Mouse (Mus musculus) intestine, postnatal 0 days (tissue): ENCODE measurements around the gene Krt81. TPM values are rescaled to one million over a fixed set of nuclear protein-coding genes. Genes with fewer than 3 reads are reported as not detected.

Experiments used
- ATAC-seq: fragments of 200-750 bp; cut with Nextera tagmentation; 2 replicates; pipeline ENCODE4 v1.8.0; 2017; ENCODE audit warnings: mild to moderate bottlenecking, moderate TSS enrichment, moderate library complexity
- H3K27ac ChIP-seq: fragments of 300-500 bp; sonication (generic); 2 replicates; pipeline ENCODE4 v1.5.1; 2014; ENCODE audit warnings: mild to moderate bottlenecking, low read depth, low read length, moderate library complexity
- H3K27me3 ChIP-seq: fragments of 300-500 bp; sonication (generic); replicated peaks from 2 replicates; pipeline ENCODE4 v1.6.1; 2014; ENCODE audit warnings: low read length, mixed read lengths; ENCODE audit not compliant: control insufficient read depth, insufficient read depth
- H3K36me3 ChIP-seq: fragments of 300-500 bp; sonication (generic); 2 replicates; pipeline ENCODE4 v1.6.1; 2014; ENCODE audit warnings: mild to moderate bottlenecking, moderate library complexity; ENCODE audit not compliant: control insufficient read depth, insufficient read depth
- H3K4me1 ChIP-seq: fragments of 300-500 bp; sonication (generic); replicated peaks from 2 replicates; pipeline ENCODE4 v1.6.1; 2014; ENCODE audit warnings: antibody characterized with exemption, low read length, mixed read lengths; ENCODE audit not compliant: control insufficient read depth, insufficient read depth
- H3K4me2 ChIP-seq: fragments of 300-500 bp; sonication (generic); replicated peaks from 2 replicates; pipeline ENCODE4 v1.6.1; 2014; ENCODE audit warnings: low read depth, mild to moderate bottlenecking, moderate library complexity
- H3K4me3 ChIP-seq: fragments of 300-500 bp; sonication (generic); 2 replicates; pipeline ENCODE4 v1.5.1; 2014; ENCODE audit warnings: low read depth, low read length
- H3K9ac ChIP-seq: fragments of 300-500 bp; sonication (generic); 2 replicates; pipeline ENCODE4 v1.6.1; 2014; ENCODE audit warnings: mild to moderate bottlenecking, low read depth, low read length
- H3K9me3 ChIP-seq: fragments of 300-500 bp; sonication (generic); 2 replicates; pipeline ENCODE4 v1.6.1; 2016; ENCODE audit warnings: mixed run types; ENCODE audit not compliant: control insufficient read depth
- CTCF ChIP-seq: sonication (generic); IDR thresholded peaks from 2 replicates; pipeline ENCODE4 v1.5.1; 2016; ENCODE audit warnings: low read depth, mild to moderate bottlenecking, control low read depth, antibody characterized with exemption, moderate library complexity
- WGBS: fragments of 180-500 bp; shearing (Covaris S2); extraction: QIAGEN DNeasy Blood & Tissue Kit; methylation state at CpG from one replicate; pipeline ENCODE4 v1.1.7; 2014; 5-methylcytosine and 5-hydroxymethylcytosine counted together
- polyA plus RNA-seq: library from polyadenylated mRNA; unstranded; fragments of >200 nt; fragmentation: Nextera tagmentation; extraction: Ambion mirVana; gene quantifications from 2 replicates; pipeline ENCODE4 v1.2.1, GENCODE M21; 2015

Gene Krt81
- polyA plus RNA-seq, 1 experiment from 2014 or later = not detected

DNA sequence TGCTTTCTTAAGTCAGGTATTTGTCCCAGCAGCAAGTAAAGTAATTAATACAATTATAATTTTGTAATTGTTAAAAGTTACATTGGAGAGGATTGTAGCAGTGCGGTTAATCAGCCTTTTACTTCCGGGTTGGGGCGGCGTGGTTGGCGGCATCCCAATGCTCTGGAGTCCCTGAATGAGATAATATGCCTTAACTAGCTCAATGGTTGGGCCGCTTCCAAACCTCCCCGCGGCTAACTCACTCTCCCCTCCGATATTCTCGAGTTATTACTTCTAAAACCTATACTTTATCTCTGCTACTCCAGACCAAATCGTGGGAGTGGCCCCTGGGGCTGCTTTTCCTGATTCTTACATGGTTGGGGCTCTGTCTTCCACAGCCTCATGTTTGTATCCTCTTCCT is 17.0 kb downstream of the Krt81 start:
- Histone ChIP-seq H3K9ac (no peak overlapping the region), H3K36me3 (no peaks in the 10 kb centered on the region), H3K27me3 (no peaks in the 10 kb centered on the region), H3K4me3 (no peak overlapping the region), H3K4me1 (no peaks in the 10 kb centered on the region), H3K27ac (no peak overlapping the region), H3K4me2 (no peak overlapping the region), H3K9me3 (no peaks in the 10 kb centered on the region)
- no peak for ATAC-seq
- TF ChIP-seq CTCF = no peak
- WGBS = 69% methylated on average over 11 of the region's 11 CpGs

DNA sequence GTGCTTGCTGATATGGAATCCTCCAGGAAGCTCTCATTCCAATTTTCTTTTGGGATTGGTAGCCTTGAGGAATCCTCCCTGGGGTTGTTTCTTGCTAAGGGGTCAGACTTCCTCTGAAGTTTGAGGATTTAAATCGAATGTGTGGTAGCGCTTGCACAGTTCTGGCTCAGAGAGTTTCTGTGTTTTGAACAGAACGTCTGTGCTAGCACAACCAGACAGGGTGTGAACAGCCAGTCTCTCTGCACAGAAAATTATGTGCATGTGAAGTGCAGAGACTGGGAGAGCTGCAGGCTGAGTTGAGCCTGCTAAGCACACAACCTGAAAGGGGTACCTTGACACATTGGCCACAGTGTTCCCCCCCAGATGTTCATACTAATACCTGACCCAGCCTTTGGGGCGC is 22.7 kb downstream of the Krt81 start:
- Histone ChIP-seq H3K9ac (no peak overlapping the region), H3K36me3 (no peaks in the 10 kb centered on the region), H3K27ac (no peak overlapping the region), H3K4me3 (no peak overlapping the region), H3K4me2 (no peak overlapping the region), H3K27me3 (peaks cover 18% of the 10 kb centered on the region), H3K4me1 (no peaks in the 10 kb centered on the region), H3K9me3 (no peaks in the 10 kb centered on the region)
- no peak for ATAC-seq
- TF ChIP-seq CTCF = no peak
- 68% methylated on average over 4 of the region's 4 CpGs for WGBS

DNA sequence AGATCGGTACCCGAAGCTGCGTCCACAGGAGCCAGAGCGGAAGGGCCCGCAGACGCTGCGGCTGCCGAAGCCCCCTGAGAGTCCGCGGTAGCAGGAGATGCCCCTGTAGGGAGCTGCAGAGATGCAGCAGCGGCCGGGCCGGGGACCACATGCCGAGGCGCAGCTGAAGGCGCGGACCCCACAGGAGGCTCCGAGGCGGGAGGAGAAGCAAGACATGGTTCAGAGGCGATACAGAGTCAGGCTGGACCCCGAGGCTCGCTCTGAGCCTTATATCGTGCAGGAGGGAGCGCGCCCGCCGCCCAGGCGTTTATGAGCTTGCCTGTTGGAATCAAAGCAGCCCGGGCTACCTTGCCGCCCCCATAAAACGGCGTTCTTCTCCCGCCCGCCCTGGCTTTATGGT is 25.0 kb downstream of the Krt81 start, which contains the start of gene Krt87:
Krt87 (minus strand) TSS at position 250 of the 400 bp plus-strand sequence.
- TF ChIP-seq CTCF = no peak
- no peaks in the 10 kb centered on the region for H3K4me1 ChIP-seq
- peaks cover 18% of the 10 kb centered on the region for H3K27me3 ChIP-seq
- no peak within 1 kb of the TSS for H3K27ac ChIP-seq
- no peaks in the 10 kb centered on the region for H3K36me3 ChIP-seq
- H3K9ac ChIP-seq = no peak within 1 kb of the TSS
- no peaks in the 10 kb centered on the region for H3K9me3 ChIP-seq
- peak within 1 kb of the TSS; percentile 35; the same call in 1 of the 2 replicates for H3K4me2 ChIP-seq
- ATAC-seq = no peak
- WGBS = 4% methylated on average over 34 of the region's 34 CpGs
- H3K4me3 ChIP-seq = peak within 1 kb of the TSS; percentile 18; the same call in 1 of the 2 replicates

DNA sequence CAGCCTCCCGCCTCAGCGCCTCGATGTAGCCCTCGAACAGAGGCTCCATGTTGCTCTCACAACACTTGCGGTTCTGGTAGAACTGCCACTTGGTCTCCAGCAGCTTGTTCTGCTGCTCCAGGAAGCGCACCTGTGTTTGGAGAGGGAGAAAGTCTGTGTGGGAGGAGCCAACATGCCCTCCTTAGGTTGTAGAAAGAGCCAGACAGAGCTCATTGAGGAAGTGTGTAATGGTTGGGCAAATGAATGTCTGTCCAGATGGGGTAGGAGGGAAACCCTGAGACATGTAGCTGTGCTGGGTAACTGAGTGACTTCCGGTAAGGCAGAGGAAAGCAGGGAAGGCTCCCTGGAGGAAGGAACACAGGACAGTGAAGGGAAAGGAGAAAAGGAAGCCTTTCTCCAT is 26.9 kb downstream of the Krt81 start:
- H3K4me2 ChIP-seq = no peak overlapping the region
- H3K4me1 ChIP-seq = no peaks in the 10 kb centered on the region
- H3K36me3 ChIP-seq = no peaks in the 10 kb centered on the region
- peaks cover 18% of the 10 kb centered on the region for H3K27me3 ChIP-seq
- no peak overlapping the region for H3K9ac ChIP-seq
- no peak for TF ChIP-seq CTCF
- 73% methylated on average over 7 of the region's 7 CpGs for WGBS
- no peaks in the 10 kb centered on the region for H3K9me3 ChIP-seq
- H3K4me3 ChIP-seq = no peak overlapping the region
- H3K27ac ChIP-seq = no peak overlapping the region
- ATAC-seq = peak; percentile 52

DNA sequence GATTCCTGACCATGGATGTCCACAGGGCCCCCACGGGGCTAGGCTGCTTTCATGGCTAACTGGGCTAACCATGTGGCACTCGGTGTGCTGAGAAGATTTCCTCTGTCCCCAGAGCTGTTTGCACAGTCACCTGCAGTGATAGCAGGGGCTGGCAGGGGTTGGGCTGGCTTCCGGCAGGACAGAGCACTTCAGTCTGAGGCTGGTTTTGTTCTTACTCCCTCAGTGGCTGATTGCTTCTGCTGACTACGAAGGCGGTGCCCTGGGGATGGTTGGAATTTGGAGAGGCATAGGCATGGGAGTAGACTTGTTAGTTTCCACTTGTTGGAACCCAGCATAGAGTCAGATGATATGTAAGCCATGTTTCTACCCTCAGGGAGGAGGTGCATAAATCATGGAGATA is 38.6 kb downstream of the Krt81 start:
- no peaks in the 10 kb centered on the region for H3K27me3 ChIP-seq
- ATAC-seq = no peak; the same call in 1 of the 2 replicates
- H3K4me2 ChIP-seq = no peak overlapping the region
- H3K9ac ChIP-seq = no peak overlapping the region
- TF ChIP-seq CTCF = no peak
- peaks cover 25% of the 10 kb centered on the region; the same call in 1 of the 2 replicates for H3K36me3 ChIP-seq
- H3K27ac ChIP-seq = no peak overlapping the region
- no peaks in the 10 kb centered on the region for H3K9me3 ChIP-seq
- no peak overlapping the region for H3K4me3 ChIP-seq
- no peaks in the 10 kb centered on the region for H3K4me1 ChIP-seq
- WGBS = 18% methylated on average over 5 of the region's 5 CpGs

DNA sequence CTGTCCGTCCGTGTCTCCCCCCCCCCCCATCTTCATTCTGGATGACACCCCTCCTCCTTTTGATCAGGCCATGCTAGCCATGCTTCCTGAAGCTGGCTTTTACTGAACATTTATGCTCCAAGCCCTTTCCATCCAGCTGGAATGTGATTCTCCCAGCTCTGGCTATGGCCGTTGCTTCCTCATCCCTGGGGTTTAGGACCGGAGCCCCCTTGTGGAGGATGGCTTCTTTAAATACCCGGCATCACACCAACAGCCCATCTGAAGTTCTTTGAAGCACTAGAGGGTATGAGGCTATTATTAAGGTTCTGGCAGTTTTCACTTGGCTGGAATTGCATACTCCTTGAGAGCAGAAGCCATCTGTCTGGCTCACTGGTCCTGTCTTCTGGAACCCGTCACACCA is 42.6 kb downstream of the Krt81 start:
- Histone ChIP-seq H3K27me3 (no peaks in the 10 kb centered on the region), H3K4me2 (no peak overlapping the region), H3K36me3 (peaks cover 25% of the 10 kb centered on the region; the same call in 1 of the 2 replicates), H3K9me3 (no peaks in the 10 kb centered on the region), H3K4me1 (no peaks in the 10 kb centered on the region), H3K4me3 (no peak overlapping the region), H3K9ac (no peak overlapping the region), H3K27ac (no peak overlapping the region)
- 39% methylated on average over 4 of the region's 6 CpGs for WGBS
- TF ChIP-seq CTCF = peak; percentile 64
- no peak for ATAC-seq

DNA sequence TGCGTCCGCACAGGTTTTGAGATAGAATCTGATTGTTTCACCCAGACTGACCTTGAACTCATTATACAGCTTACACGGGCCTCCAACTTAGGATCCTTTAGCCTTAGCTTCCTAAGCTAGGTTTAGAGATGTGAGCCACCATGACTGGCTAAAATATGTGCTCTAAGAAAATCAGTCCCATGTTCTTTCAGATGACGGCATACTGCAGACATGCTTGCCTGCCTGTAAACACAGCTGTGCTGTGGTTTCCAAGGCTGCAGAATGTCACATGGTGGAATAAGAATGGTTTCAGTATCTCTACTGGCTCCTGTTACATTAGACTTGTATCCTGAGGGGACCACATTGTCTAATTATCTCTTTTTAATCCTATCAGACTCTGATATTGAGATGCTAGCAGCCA is 44.6 kb downstream of the Krt81 start:
- H3K27ac ChIP-seq = no peak overlapping the region
- 73% methylated on average over 4 of the region's 4 CpGs for WGBS
- H3K4me1 ChIP-seq = no peaks in the 10 kb centered on the region
- no peaks in the 10 kb centered on the region for H3K27me3 ChIP-seq
- no peak overlapping the region for H3K9ac ChIP-seq
- H3K36me3 ChIP-seq = peaks cover 25% of the 10 kb centered on the region; the same call in 1 of the 2 replicates
- ATAC-seq = no peak
- no peak overlapping the region for H3K4me3 ChIP-seq
- no peaks in the 10 kb centered on the region for H3K9me3 ChIP-seq
- no peak for TF ChIP-seq CTCF
- H3K4me2 ChIP-seq = no peak overlapping the region
